Mouse (Mus musculus): ENCODE measurements around the gene Wbp4. TPM values are rescaled to one million over a fixed set of nuclear protein-coding genes. Genes with fewer than 3 reads are reported as not detected.
A peak's percentile ranks its signal among the peaks of the same experiment; 100 is the strongest.

Gene Wbp4
- polyA plus RNA-seq, 1 experiment from 2014 or later: 38.0 TPM

DNA sequence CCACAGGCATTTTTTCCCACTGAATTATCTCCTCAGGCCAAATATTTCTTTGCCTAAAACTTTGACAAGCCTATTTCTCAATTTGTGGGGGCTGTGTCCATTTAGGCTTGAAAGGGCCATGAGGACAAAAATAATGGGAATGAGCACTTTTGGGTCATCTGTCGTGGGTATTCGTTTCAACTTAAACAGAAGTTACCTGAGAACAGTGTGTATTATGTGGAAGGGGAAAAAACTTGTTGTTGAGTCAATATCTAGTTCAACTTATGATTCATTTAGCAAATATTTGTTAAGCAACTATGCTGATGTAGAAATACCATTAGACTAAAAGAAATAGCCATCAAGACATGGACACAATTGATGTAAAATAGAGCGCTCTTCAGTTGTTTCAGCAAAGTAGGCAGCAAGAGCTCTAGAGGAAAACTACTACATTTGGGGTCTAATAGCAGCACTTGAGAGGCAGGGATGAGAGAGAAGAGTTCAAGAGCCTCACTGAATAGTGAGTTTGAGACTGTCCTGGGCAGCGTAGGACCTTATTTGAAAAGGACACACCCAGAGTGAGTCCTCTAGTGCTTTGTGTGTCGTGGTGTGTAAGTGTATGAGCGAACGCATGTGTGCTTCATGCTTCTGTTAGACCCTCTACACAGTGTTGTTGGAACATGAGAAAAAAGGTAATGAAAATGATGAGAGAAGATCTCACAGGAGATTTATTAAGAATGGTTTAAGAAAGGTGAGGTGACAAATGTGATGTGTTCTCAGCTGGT, 23.1 kb upstream of the Wbp4 start:
- H3K27me3 ChIP-seq: no peaks in the 10 kb centered on the region
- peaks cover 4% of the 10 kb centered on the region; the same call in 1 of the 2 replicates for H3K36me3 ChIP-seq
- no peak overlapping the region for H3K9ac ChIP-seq
- no peaks in the 10 kb centered on the region for H3K9me3 ChIP-seq
- WGBS: 80% methylated on average over 7 of the region's 7 CpGs
- no peak overlapping the region for H3K4me3 ChIP-seq
- no peak overlapping the region for H3K4me2 ChIP-seq
- H3K27ac ChIP-seq: peak overlapping the region; percentile 66
- peaks cover 12% of the 10 kb centered on the region; the same call in 1 of the 2 replicates for H3K4me1 ChIP-seq
- ATAC-seq (ENCODE audit: borderline replicate concordance, extremely low read depth, low FRiP score, low TSS enrichment): no peak

DNA sequence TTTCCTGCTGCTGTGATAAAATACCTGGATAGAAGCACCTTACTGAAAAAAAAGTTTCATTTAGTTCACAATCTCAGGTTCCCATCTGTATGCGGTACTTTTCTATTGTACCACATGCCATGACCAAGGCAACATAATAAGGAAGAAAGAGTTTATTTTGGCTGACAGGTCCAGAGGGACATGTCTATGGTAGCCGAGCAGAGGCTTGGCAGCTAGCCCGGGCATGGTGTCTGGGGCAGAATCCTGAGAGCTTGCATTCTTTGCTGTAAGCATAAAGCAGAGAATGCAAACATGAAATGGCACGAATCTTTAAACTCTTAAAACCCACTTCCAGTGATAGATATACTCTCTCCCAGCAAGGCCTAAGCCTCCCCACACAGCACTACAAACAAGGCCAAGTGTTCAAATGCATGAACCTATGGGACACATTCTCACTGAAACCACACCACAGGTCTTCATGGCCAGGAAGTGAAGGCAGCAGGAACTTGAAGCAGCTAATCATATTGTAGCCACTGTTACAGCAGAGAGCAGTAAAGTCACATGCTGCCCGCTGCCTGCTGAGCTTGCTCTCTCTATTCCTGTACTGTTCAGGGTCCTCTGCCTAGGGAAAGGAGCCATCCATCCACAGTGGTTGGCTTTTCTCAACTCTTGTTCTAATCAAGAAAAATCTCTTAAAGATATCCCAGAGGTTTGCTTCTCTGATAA, 22.2 kb upstream of the Wbp4 start:
- no peak overlapping the region for H3K4me2 ChIP-seq
- H3K4me3 ChIP-seq: no peak overlapping the region
- H3K27ac ChIP-seq: peak overlapping the region; percentile 66
- peaks cover 4% of the 10 kb centered on the region; the same call in 1 of the 2 replicates for H3K36me3 ChIP-seq
- peaks cover 12% of the 10 kb centered on the region; the same call in 1 of the 2 replicates for H3K4me1 ChIP-seq
- no peak overlapping the region for H3K9ac ChIP-seq
- 0 out of 2 replicates have a peak, but pooled peaks have one; percentile 27 for ATAC-seq (ENCODE audit: borderline replicate concordance, extremely low read depth, low FRiP score, low TSS enrichment)
- 38% methylated on average over 5 of the region's 5 CpGs for WGBS
- H3K9me3 ChIP-seq: no peaks in the 10 kb centered on the region
- no peaks in the 10 kb centered on the region for H3K27me3 ChIP-seq

DNA sequence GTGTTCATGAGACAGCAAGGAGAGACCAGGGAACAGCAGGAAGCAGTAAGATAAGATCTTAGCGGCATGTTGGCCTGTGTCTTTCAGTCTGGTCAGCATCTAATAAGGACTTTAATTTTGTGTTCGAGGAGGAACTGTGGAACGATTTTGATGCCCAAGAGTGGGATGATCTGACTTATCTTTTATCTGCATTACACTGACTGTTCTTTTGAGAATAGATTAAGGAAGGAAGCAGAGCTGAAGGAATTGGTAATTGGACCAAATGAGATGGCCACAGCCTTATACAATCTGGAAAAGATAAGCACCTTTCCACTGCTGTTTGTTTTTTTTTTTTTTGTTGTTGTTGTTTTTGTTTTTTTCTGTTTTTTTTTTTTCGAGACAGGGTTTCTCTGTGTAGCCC, 19.4 kb upstream of the Wbp4 start:
- peaks cover 4% of the 10 kb centered on the region; the same call in 1 of the 2 replicates for H3K36me3 ChIP-seq
- no peak overlapping the region for H3K4me3 ChIP-seq
- H3K27ac ChIP-seq: no peak overlapping the region
- peaks cover 12% of the 10 kb centered on the region; the same call in 1 of the 2 replicates for H3K4me1 ChIP-seq
- WGBS: 81% methylated on average over 4 of the region's 4 CpGs
- no peak for ATAC-seq (ENCODE audit: borderline replicate concordance, extremely low read depth, low FRiP score, low TSS enrichment)
- no peaks in the 10 kb centered on the region for H3K27me3 ChIP-seq
- H3K9me3 ChIP-seq: no peaks in the 10 kb centered on the region
- no peak overlapping the region for H3K9ac ChIP-seq
- H3K4me2 ChIP-seq: no peak overlapping the region

DNA sequence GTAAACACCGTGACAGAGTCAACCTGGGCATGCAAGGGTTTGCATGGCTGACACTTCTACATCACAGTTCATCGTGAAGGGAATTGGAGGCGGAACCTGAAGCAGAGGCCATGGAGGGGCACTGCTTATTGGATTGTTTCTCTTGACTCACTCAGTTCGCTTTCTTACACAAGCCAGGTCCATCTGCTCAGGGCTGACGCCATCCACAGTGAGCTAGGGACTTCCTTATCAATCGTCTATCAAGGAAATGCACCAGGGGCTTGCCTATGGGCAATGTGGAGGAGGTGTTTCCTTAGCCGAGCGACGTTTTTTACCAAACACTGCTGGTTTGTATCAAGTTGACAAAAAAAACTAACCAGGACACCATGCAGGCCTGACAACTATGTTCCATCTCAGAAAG, 18.0 kb upstream of the Wbp4 start:
- H3K27me3 ChIP-seq: no peaks in the 10 kb centered on the region
- no peak for ATAC-seq (ENCODE audit: borderline replicate concordance, extremely low read depth, low FRiP score, low TSS enrichment)

DNA sequence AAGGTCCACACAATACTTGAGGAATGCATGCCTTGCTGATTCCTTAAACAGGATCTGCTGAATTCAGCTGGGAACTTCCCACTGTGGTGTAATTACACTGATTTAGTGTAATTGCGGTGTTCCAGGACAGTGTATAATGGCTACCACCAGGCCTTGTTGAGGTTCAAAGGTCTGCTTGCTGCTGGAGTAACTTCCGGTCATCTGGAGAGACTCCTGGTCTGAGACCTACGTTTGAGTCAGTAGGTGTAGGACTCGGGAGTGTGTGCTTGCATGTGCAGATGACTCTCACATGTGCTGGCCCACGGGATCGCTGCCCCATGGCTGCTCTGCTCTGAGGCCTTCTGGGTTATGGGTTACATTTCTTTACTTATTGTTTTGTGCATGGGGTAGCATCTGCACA, 13.0 kb upstream of the Wbp4 start:
- no peaks in the 10 kb centered on the region; the same call in 1 of the 2 replicates for H3K36me3 ChIP-seq
- 83% methylated on average over 6 of the region's 6 CpGs for WGBS
- H3K4me1 ChIP-seq: peaks cover under 1% of the 10 kb centered on the region; the same call in 1 of the 2 replicates
- H3K4me3 ChIP-seq: no peak overlapping the region
- no peaks in the 10 kb centered on the region for H3K27me3 ChIP-seq
- no peak overlapping the region for H3K9ac ChIP-seq
- no peaks in the 10 kb centered on the region for H3K9me3 ChIP-seq
- no peak overlapping the region for H3K27ac ChIP-seq
- no peak for ATAC-seq (ENCODE audit: borderline replicate concordance, extremely low read depth, low FRiP score, low TSS enrichment)
- H3K4me2 ChIP-seq: no peak overlapping the region

More for the DNA sequence above, 18.0 kb upstream of the Wbp4 start:
- Histone ChIP-seq H3K36me3 (peaks cover 4% of the 10 kb centered on the region; the same call in 1 of the 2 replicates), H3K4me2 (no peak overlapping the region), H3K4me3 (no peak overlapping the region), H3K4me1 (peaks cover 10% of the 10 kb centered on the region; the same call in 1 of the 2 replicates), H3K27ac (no peak overlapping the region), H3K9ac (no peak overlapping the region), H3K9me3 (no peaks in the 10 kb centered on the region)
- WGBS: 77% methylated on average over 9 of the region's 9 CpGs

DNA sequence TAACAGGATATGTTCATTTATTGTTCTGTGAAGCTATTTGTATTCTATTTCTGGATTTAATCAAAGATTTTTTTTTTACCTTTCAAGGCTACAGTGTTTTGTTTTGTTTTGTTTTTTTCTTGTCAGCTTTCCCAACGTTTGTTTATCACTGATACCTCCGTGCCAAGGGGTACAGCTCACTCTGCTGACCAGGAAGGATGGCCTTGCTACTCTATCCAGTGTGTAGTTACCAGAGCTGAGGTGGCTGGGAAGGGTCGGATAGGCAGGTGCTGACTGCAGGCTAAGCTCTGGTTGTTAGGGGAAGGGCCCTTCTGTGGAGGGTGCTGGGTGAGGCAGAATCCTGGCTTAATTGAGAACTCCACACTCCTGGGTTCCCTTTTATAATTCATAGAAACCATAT, 8.9 kb upstream of the Wbp4 start:
- Histone ChIP-seq H3K27me3 (no peaks in the 10 kb centered on the region), H3K9me3 (no peaks in the 10 kb centered on the region), H3K36me3 (no peaks in the 10 kb centered on the region; the same call in 1 of the 2 replicates), H3K4me2 (no peak overlapping the region), H3K27ac (no peak overlapping the region), H3K9ac (no peak overlapping the region), H3K4me1 (peaks cover 39% of the 10 kb centered on the region), H3K4me3 (no peak overlapping the region)
- 52% methylated on average over 3 of the region's 3 CpGs for WGBS
- no peak for ATAC-seq (ENCODE audit: borderline replicate concordance, extremely low read depth, low FRiP score, low TSS enrichment)

DNA sequence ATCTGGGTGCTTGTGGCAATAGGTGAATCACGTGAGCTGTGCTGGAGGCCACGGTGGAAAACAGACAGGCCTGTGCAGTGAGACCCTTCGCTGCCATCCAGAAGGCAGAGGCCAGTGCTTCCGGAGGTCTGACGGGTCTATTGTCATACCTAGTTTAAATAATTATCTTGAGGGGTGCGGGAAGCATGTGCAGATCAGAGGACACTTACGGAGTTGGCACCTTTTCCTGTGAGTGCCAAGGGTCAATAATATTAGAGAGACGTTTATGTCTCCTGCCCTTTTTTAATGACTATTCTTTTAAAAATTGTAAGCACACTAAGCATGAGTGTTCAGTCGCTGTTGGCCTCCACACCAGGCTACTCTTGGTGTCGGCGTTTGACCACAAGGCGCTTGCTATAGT, 7.8 kb upstream of the Wbp4 start:
- Histone ChIP-seq H3K4me3 (no peak overlapping the region), H3K27me3 (no peaks in the 10 kb centered on the region), H3K9ac (no peak overlapping the region), H3K9me3 (no peaks in the 10 kb centered on the region), H3K36me3 (no peaks in the 10 kb centered on the region; the same call in 1 of the 2 replicates), H3K4me2 (no peak overlapping the region), H3K4me1 (peaks cover 48% of the 10 kb centered on the region), H3K27ac (no peak overlapping the region)
- no peak for ATAC-seq (ENCODE audit: borderline replicate concordance, extremely low read depth, low FRiP score, low TSS enrichment)
- 59% methylated on average over 12 of the region's 12 CpGs for WGBS

DNA sequence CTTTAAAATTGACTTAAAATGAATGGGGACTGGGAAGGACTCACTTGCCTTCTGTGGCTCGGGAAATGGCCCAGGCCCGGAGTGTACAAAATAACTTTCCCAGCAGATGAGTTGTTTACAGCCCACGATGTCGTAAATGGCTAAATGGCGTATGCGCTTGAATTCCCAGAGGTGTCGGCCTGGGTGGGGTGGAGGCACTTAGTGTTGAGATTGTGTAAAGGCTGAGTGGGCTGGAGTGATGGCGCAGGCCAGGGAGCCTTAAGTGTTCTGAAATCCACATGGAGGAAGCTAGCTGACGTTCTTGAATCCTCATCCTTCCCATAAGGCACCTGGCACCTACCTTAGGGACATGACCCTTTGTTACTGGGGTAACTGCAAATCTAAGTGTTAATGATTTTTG, 7.2 kb upstream of the Wbp4 start:
- no peak overlapping the region for H3K4me3 ChIP-seq
- no peaks in the 10 kb centered on the region; the same call in 1 of the 2 replicates for H3K36me3 ChIP-seq
- no peak for ATAC-seq (ENCODE audit: borderline replicate concordance, extremely low read depth, low FRiP score, low TSS enrichment)
- H3K4me1 ChIP-seq: peaks cover 54% of the 10 kb centered on the region
- H3K9ac ChIP-seq: no peak overlapping the region
- H3K27me3 ChIP-seq: no peaks in the 10 kb centered on the region
- no peak overlapping the region for H3K27ac ChIP-seq
- 77% methylated on average over 9 of the region's 9 CpGs for WGBS
- H3K4me2 ChIP-seq: no peak overlapping the region
- no peaks in the 10 kb centered on the region for H3K9me3 ChIP-seq

DNA sequence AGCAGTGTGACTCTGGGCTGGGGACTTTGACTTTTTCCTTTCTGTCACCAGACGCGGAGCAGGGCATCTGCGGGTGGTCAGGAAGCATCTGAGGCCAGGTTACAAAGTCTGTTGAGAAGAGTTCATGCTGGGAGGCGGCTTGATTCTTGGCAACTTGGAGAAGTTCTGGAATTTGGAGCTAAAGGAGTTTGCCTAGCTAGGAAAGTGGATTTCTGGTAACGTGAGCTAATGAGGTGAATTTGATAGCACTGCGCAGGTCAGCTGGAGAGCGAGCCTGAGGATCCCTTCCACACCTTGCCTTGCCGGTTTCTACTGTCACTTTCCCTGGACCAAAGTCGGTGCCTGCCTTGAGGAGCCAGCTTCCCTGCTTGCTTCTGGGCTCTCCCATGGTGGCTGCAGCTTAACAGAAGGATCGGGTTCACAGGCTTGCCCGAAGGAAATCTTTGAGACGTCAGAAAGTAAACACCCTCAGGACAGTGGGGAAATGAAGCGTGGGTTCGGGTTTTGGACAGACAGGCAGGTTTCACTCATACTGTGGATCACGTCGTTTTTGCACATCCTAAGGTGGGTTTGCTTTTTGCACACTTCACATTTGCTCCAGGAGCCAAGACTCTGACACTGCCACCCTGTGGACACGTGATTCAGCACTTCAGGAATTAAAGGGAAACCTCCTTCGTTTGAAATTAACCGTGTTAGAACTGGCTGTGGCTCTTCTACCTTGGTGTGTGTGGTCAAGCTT, 5.8 kb upstream of the Wbp4 start:
- peak overlapping the region; percentile 75 for H3K27ac ChIP-seq
- H3K9ac ChIP-seq: no peak overlapping the region
- H3K4me3 ChIP-seq: peak overlapping the region; percentile 33
- H3K36me3 ChIP-seq: no peaks in the 10 kb centered on the region; the same call in 1 of the 2 replicates
- ATAC-seq (ENCODE audit: borderline replicate concordance, extremely low read depth, low FRiP score, low TSS enrichment): 0 out of 2 replicates have a peak, but pooled peaks have one; percentile 9
- H3K4me1 ChIP-seq: peaks cover 63% of the 10 kb centered on the region
- H3K9me3 ChIP-seq: no peaks in the 10 kb centered on the region
- WGBS: 5% methylated on average over 19 of the region's 19 CpGs
- H3K27me3 ChIP-seq: no peaks in the 10 kb centered on the region
- H3K4me2 ChIP-seq: peak overlapping the region; percentile 55

DNA sequence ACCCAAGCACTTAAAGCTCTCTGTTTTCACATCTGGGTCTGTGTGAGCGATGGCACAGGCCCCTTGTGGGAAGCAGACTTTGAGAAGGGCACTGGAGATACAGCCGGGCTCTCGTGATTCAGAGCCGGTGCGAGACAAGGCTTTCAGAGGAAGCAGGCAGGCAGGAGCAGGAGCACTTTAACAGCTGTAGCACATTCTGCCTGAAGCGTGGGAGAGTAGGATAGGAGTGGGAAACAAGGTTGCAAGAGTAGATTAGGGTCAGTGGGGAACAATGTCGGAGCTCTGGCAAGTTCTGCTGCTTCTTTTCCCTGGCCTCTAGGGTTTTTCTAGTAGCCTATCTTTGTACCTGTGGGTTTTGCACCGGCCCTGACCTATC, 5.3 kb upstream of the Wbp4 start:
- Histone ChIP-seq H3K27ac (peak overlapping the region; percentile 75), H3K4me2 (peak overlapping the region; percentile 55), H3K27me3 (no peaks in the 10 kb centered on the region), H3K36me3 (no peaks in the 10 kb centered on the region), H3K9me3 (no peaks in the 10 kb centered on the region), H3K9ac (no peak overlapping the region), H3K4me1 (peaks cover 63% of the 10 kb centered on the region), H3K4me3 (peak overlapping the region; percentile 33)
- 26% methylated on average over 8 of the region's 8 CpGs for WGBS
- no peak for ATAC-seq (ENCODE audit: borderline replicate concordance, extremely low read depth, low FRiP score, low TSS enrichment)

DNA sequence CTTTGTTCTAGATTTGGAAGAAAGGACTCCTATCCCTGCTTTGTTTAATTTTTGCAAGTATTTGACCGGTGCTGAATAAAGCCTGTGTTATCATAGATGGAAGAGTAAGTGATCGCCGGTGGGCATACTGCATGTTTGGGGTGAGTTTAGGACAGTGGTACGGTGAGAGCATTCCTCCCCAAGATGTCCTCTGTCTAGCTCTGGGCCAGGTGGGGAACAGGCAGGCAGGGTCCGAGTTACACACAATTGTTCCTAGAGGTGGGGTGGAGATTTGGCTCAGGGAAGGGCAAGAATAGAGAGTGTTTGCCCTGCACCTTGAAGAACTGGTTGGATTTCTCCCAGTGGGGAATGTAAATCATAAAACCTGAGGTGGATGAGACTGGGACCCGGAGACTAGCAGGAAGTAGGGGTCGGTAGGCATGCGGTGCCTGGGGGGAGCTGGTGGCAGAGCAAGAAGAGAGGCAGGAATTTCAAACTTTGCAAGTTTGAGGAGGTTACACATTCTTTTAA, 2.3 kb upstream of the Wbp4 start:
- H3K4me2 ChIP-seq: peak overlapping the region; percentile 75
- WGBS: 40% methylated on average over 8 of the region's 8 CpGs
- peak overlapping the region; percentile 96; the same call in 1 of the 2 replicates for H3K9ac ChIP-seq
- H3K27me3 ChIP-seq: no peaks in the 10 kb centered on the region
- no peaks in the 10 kb centered on the region for H3K9me3 ChIP-seq
- H3K36me3 ChIP-seq: no peaks in the 10 kb centered on the region
- ATAC-seq (ENCODE audit: borderline replicate concordance, extremely low read depth, low FRiP score, low TSS enrichment): no peak
- peaks cover 67% of the 10 kb centered on the region for H3K4me1 ChIP-seq
- peak overlapping the region; percentile 99 for H3K27ac ChIP-seq
- peak overlapping the region; percentile 75 for H3K4me3 ChIP-seq

Data from lung, embryonic 15.5 days (tissue).